Mouse (Mus musculus): ENCODE measurements around the gene Metap1d. TPM values are rescaled to one million over a fixed set of nuclear protein-coding genes. Genes with fewer than 3 reads are reported as not detected.

Metap1d gene
- polyA plus RNA-seq (2012; fragmentation: generic; extraction: Trizol) = 7.3 TPM

DNA sequence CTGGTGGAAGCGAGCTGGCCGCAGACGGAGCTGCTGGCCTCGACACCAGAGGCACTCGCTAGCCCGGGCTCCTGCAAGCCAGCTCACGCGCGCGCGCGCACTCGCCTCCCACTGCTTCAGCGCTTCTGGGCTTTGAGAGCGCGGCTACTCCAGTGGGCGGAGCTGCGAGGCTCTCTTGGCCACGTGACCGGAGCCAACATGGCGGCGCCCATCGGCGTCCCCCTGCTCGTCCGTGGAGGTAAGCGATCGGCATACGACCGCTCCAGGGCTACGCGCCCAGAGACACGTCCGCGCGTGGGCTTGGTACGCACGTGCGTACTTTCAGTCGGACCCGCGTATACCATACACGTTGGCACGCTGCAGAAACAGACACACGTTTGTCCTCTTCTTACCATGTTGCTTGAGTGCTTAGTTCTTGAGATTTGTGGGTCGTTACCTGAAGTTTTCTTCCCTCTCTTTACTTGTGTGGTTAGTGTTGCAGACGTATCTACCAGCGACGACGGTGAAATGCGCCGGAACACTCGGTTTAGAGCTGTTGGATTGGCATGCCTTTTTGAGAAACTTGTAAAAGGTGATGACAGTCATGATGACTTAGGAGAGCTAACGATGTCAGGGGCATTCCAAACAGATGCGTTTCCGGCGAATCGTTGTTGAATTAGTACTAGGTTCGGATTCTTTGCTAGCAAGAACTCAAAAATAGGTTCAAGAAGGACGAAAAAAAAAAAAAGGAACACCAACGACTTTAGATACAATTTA lies at the start of gene Metap1d:
TSS of gene Metap1d (plus strand) at position 116 of the 756 bp plus-strand sequence.
- Histone ChIP-seq H3K36me3 (ENCODE audit: control insufficient read depth, insufficient read depth) (no peaks in the 10 kb centered on the region), H3K79me2 (ENCODE audit: control insufficient read depth, insufficient read depth) (no peaks in the 10 kb centered on the region), H3K4me3 (peak within 1 kb of the TSS; percentile 61), H3K27me3 (ENCODE audit: control insufficient read depth, insufficient read depth, insufficient read length) (no peaks in the 10 kb centered on the region), H3ac (ENCODE audit: control insufficient read depth, insufficient read length) (peak within 1 kb of the TSS; percentile 16), H3K4me2 (ENCODE audit: low read depth) (peak within 1 kb of the TSS; percentile 96)
- TF ChIP-seq USF1 (IDR thresholded peaks at IDR 0.05; ENCODE audit: low read depth) (peak; percentile 96), E2F4 (IDR thresholded peaks at IDR 0.05; ENCODE audit: insufficient read depth) (no peak), POLR2A (IDR thresholded peaks at IDR 0.05; ENCODE audit: insufficient read length, low read depth) (peak; percentile 79), TCF3 (IDR thresholded peaks at IDR 0.05; ENCODE audit: insufficient read length, low read depth) (no peak), MYOD1 (IDR thresholded peaks at IDR 0.05; ENCODE audit: control insufficient read depth in 1 of 3, insufficient read length in 2 of 3, low read depth in 2 of 3) (peak in 1 of 3 experiments; percentile 7), TCF12 (IDR thresholded peaks at IDR 0.05; ENCODE audit: insufficient read depth, poor library complexity, severe bottlenecking) (no peak), CEBPB (IDR thresholded peaks at IDR 0.05; ENCODE audit: insufficient read depth, poor library complexity, severe bottlenecking) (no peak), MYOG (IDR thresholded peaks at IDR 0.05; ENCODE audit: control insufficient read depth in 1 of 3, insufficient read depth in 1 of 3, insufficient read length in 2 of 3, low read depth in 2 of 3) (no peak), REST (IDR thresholded peaks at IDR 0.05; ENCODE audit: insufficient read depth, insufficient read length) (peak; percentile 23), SRF (IDR thresholded peaks at IDR 0.05; ENCODE audit: control insufficient read depth, insufficient read length, low read depth) (no peak), MAX (IDR thresholded peaks at IDR 0.05; ENCODE audit: low read depth) (no peak), POLR2AphosphoS2 (IDR thresholded peaks at IDR 0.05; ENCODE audit: insufficient read length, low read depth) (peak; percentile 79)

DNA sequence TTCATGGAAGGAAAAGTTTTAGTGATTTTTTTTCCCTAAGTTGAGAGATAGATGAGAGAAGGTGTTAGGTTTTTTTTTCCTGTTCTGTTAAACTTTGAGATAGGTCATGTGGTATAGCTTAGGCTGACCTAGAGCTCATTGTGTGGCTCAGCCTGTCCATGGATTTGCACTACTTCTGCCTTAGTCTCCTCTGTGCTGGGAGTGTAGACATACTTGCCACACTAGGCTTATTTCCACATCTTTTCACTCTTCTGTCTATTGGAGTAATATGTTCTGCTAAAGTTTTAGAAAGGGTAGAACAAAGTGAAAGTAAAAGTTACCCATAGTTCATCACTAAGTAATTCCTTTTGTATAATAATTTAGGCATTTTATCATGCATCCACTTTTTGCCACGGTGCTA lies 47.5 kb upstream of the Metap1d start:
- no peak overlapping the region for H3K4me2 ChIP-seq (ENCODE audit: low read depth)
- H3K79me2 ChIP-seq (ENCODE audit: control insufficient read depth, insufficient read depth) = no peaks in the 10 kb centered on the region
- H3K4me3 ChIP-seq = no peak overlapping the region
- no peaks in the 10 kb centered on the region for H3K27me3 ChIP-seq (ENCODE audit: control insufficient read depth, insufficient read depth, insufficient read length)
- TF ChIP-seq REST (IDR thresholded peaks at IDR 0.05; ENCODE audit: insufficient read depth, insufficient read length) (no peak), CEBPB (IDR thresholded peaks at IDR 0.05; ENCODE audit: insufficient read depth, poor library complexity, severe bottlenecking) (no peak), MYOG (IDR thresholded peaks at IDR 0.05; ENCODE audit: control insufficient read depth in 1 of 3, insufficient read depth in 1 of 3, insufficient read length in 2 of 3, low read depth in 2 of 3) (no peak), E2F4 (IDR thresholded peaks at IDR 0.05; ENCODE audit: insufficient read depth) (no peak), SRF (IDR thresholded peaks at IDR 0.05; ENCODE audit: control insufficient read depth, insufficient read length, low read depth) (no peak), USF1 (IDR thresholded peaks at IDR 0.05; ENCODE audit: low read depth) (no peak)
- H3K36me3 ChIP-seq (ENCODE audit: control insufficient read depth, insufficient read depth) = peaks cover 8% of the 10 kb centered on the region
- no peak overlapping the region for H3ac ChIP-seq (ENCODE audit: control insufficient read depth, insufficient read length)

DNA sequence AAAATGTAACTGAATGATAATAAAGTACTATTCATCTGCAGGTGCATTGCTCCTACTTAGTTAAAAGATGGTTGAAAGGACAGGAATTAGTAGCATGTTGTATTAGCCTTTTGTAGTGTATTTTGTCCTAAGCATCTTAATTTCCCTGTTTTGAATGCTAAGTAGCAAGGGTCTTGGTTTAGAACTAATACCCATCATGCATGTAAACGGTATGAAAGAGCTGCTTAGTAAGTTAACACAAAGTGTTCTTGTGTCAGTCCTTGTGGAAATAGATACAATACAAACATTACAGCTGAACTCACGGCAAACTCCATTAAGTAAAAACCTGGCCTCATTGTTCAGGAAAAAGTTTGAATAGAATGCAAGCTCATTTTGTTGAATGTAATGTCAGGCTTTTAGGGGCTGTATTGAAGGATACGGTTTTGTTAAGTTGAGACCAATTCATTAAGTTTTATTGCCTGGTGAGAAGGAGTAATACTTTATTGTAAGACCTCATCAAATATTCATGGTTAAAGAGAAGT lies 34.3 kb upstream of the Metap1d start:
- no peak overlapping the region for H3ac ChIP-seq (ENCODE audit: control insufficient read depth, insufficient read length)
- no peaks in the 10 kb centered on the region for H3K27me3 ChIP-seq (ENCODE audit: control insufficient read depth, insufficient read depth, insufficient read length)
- TF ChIP-seq TCF3 (IDR thresholded peaks at IDR 0.05; ENCODE audit: insufficient read length, low read depth) (no peak), E2F4 (IDR thresholded peaks at IDR 0.05; ENCODE audit: insufficient read depth) (no peak), MYOG (IDR thresholded peaks at IDR 0.05; ENCODE audit: control insufficient read depth in 1 of 3, insufficient read depth in 1 of 3, insufficient read length in 2 of 3, low read depth in 2 of 3) (no peak), MAX (IDR thresholded peaks at IDR 0.05; ENCODE audit: low read depth) (no peak), TCF12 (IDR thresholded peaks at IDR 0.05; ENCODE audit: insufficient read depth, poor library complexity, severe bottlenecking) (no peak), POLR2A (IDR thresholded peaks at IDR 0.05; ENCODE audit: insufficient read length, low read depth) (no peak)
- H3K36me3 ChIP-seq (ENCODE audit: control insufficient read depth, insufficient read depth) = peaks cover 19% of the 10 kb centered on the region
- no peak overlapping the region for H3K4me2 ChIP-seq (ENCODE audit: low read depth)
- no peak overlapping the region for H3K4me3 ChIP-seq
- H3K79me2 ChIP-seq (ENCODE audit: control insufficient read depth, insufficient read depth) = no peaks in the 10 kb centered on the region

DNA sequence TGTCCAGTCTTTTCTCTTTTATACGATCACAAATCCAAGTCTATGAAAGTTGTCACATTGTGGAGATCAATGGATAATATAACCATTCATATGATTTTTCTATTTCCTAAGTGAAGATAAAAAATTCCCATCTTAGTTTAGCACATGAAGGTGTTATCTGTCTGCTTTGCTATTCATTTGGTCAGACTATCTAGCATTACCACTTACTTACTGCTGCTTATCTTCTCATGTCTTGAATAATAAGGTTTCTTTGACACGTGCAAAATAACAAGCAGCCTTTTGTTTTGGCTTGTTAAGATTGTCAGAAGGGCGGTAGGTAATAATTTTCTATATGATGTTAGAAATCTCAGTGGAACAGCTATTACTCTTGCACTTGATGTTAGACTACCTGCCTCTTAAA lies 33.7 kb upstream of the Metap1d start:
- no peak overlapping the region for H3K4me2 ChIP-seq (ENCODE audit: low read depth)
- H3K79me2 ChIP-seq (ENCODE audit: control insufficient read depth, insufficient read depth) = no peaks in the 10 kb centered on the region
- H3K27me3 ChIP-seq (ENCODE audit: control insufficient read depth, insufficient read depth, insufficient read length) = no peaks in the 10 kb centered on the region
- H3K36me3 ChIP-seq (ENCODE audit: control insufficient read depth, insufficient read depth) = peaks cover 19% of the 10 kb centered on the region
- no peak for TF ChIP-seq MAX (IDR thresholded peaks at IDR 0.05; ENCODE audit: low read depth)
- no peak for TF ChIP-seq POLR2A (IDR thresholded peaks at IDR 0.05; ENCODE audit: insufficient read length, low read depth)
- no peak for TF ChIP-seq REST (IDR thresholded peaks at IDR 0.05; ENCODE audit: insufficient read depth, insufficient read length)
- TF ChIP-seq POLR2AphosphoS2 (IDR thresholded peaks at IDR 0.05; ENCODE audit: insufficient read length, low read depth) = no peak
- TF ChIP-seq USF1 (IDR thresholded peaks at IDR 0.05; ENCODE audit: low read depth) = no peak
- no peak for TF ChIP-seq MYOG (IDR thresholded peaks at IDR 0.05; ENCODE audit: control insufficient read depth in 1 of 3, insufficient read depth in 1 of 3, insufficient read length in 2 of 3, low read depth in 2 of 3)
- no peak for TF ChIP-seq TCF3 (IDR thresholded peaks at IDR 0.05; ENCODE audit: insufficient read length, low read depth)
- no peak overlapping the region for H3K4me3 ChIP-seq
- H3ac ChIP-seq (ENCODE audit: control insufficient read depth, insufficient read length) = no peak overlapping the region

DNA sequence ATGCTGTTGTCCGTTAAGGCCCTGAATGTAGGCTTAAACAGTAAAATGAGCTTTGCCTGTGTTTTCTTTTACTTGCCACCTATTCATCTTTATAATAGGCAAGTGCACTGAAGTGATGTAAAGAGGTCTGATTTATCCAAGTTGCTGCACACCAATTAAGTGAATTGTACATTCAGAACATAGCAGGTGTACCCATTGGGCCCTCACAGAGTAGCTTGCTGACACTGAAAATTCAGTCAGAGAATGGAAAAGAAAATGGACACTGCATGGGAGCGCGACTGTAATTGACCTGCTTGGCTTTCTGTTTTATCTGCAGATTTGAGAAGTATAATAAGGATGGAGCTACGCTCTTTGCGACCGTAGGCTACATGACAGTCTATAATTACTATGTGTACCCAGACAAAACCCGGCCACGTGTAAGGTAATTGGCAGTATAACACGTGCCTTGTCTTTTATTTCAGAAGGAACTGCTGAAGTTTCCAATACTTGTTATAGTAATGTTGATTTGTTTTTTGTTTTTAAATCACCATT lies 32.1 kb upstream of the Metap1d start:
- Histone ChIP-seq H3K4me2 (ENCODE audit: low read depth) (no peak overlapping the region), H3K4me3 (no peak overlapping the region), H3K79me2 (ENCODE audit: control insufficient read depth, insufficient read depth) (no peaks in the 10 kb centered on the region), H3K27me3 (ENCODE audit: control insufficient read depth, insufficient read depth, insufficient read length) (no peaks in the 10 kb centered on the region), H3K36me3 (ENCODE audit: control insufficient read depth, insufficient read depth) (peaks cover 13% of the 10 kb centered on the region), H3ac (ENCODE audit: control insufficient read depth, insufficient read length) (no peak overlapping the region)
- no peak for TF ChIP-seq MYOG (IDR thresholded peaks at IDR 0.05; ENCODE audit: control insufficient read depth in 1 of 3, insufficient read depth in 1 of 3, insufficient read length in 2 of 3, low read depth in 2 of 3)
- TF ChIP-seq CEBPB (IDR thresholded peaks at IDR 0.05; ENCODE audit: insufficient read depth, poor library complexity, severe bottlenecking) = no peak
- no peak for TF ChIP-seq POLR2AphosphoS2 (IDR thresholded peaks at IDR 0.05; ENCODE audit: insufficient read length, low read depth)
- TF ChIP-seq SRF (IDR thresholded peaks at IDR 0.05; ENCODE audit: control insufficient read depth, insufficient read length, low read depth) = no peak
- no peak for TF ChIP-seq MAX (IDR thresholded peaks at IDR 0.05; ENCODE audit: low read depth)
- TF ChIP-seq MYOD1 (IDR thresholded peaks at IDR 0.05; ENCODE audit: control insufficient read depth in 1 of 3, insufficient read length in 2 of 3, low read depth in 2 of 3) = no peak
- TF ChIP-seq USF1 (IDR thresholded peaks at IDR 0.05; ENCODE audit: low read depth) = no peak
- TF ChIP-seq TCF3 (IDR thresholded peaks at IDR 0.05; ENCODE audit: insufficient read length, low read depth) = no peak
- no peak for TF ChIP-seq TCF12 (IDR thresholded peaks at IDR 0.05; ENCODE audit: insufficient read depth, poor library complexity, severe bottlenecking)
- TF ChIP-seq REST (IDR thresholded peaks at IDR 0.05; ENCODE audit: insufficient read depth, insufficient read length) = no peak
- no peak for TF ChIP-seq POLR2A (IDR thresholded peaks at IDR 0.05; ENCODE audit: insufficient read length, low read depth)
- TF ChIP-seq E2F4 (IDR thresholded peaks at IDR 0.05; ENCODE audit: insufficient read depth) = no peak

Measured in myocyte (in vitro differentiated cells).